ENCODE assay signal across 7 mouse cellular contexts in genomic region chr7:75983029-75983808, GRCm38 (mm10).
DNase-seq lines count a peak whose midpoint lies in the region; ATAC-seq lines count a peak whose summit lies in the region.

No protein-coding gene starts in this region.

- WGBS in limb, embryonic 13.5 days, result 10% methylated on average over 21 of the region's 23 CpGs

- no peak overlapping the region for H3K9ac ChIP-seq in limb, embryonic 13.5 days

- peaks cover 4% of the 10 kb centered on the region; the same call in 1 of the 2 replicates for H3K4me1 ChIP-seq in limb, embryonic 13.5 days

- H3K4me2 ChIP-seq in limb, embryonic 13.5 days (replicated peaks), result peak overlapping the region; percentile 39

- no peaks in the 10 kb centered on the region for H3K9me3 ChIP-seq in limb, embryonic 13.5 days

- DNase-seq in right cerebral cortex, adult 2 months (ENCODE audit: low spot score in 2 of 2), result peak; percentile 2 to 22
- no peak for DNase-seq in right cerebral cortex, adult 18-20 months
- DNase-seq in forelimb bud, embryonic 11.5 days (ENCODE audit: low read depth, low spot score), result peak; percentile 12
- DNase-seq in thymus, postnatal 14 days, result no peak
- DNase-seq in adipocyte (ENCODE audit: low spot score), result no peak

- no peaks in the 10 kb centered on the region for H3K36me3 ChIP-seq in limb, embryonic 13.5 days

- ATAC-seq in limb, embryonic 13.5 days (ENCODE audit: low FRiP score, low read depth), result no peak
- no peak for ATAC-seq in erythroid progenitor cell, adult 5-6 weeks (replicated peaks; ENCODE audit: low FRiP score, poor library complexity, severe bottlenecking)

- peaks cover 18% of the 10 kb centered on the region for H3K27me3 ChIP-seq in limb, embryonic 13.5 days

- no peak overlapping the region for H3K4me3 ChIP-seq in limb, embryonic 13.5 days

- H3K27ac ChIP-seq in limb, embryonic 13.5 days, result no peak overlapping the region

Comparison
In these comparisons a context has a peak if more than half of its experiments do, and no peak if none do; other contexts are left out.
1. DNase-seq: peak in right cerebral cortex, adult 2 months (2 of 2) and forelimb bud, embryonic 11.5 days (single experiment); none in right cerebral cortex, adult 18-20 months (single experiment), thymus, postnatal 14 days (single experiment) and adipocyte (single experiment).